Mouse (Mus musculus): Measurements from ENCODE around the gene Angptl4.

DNA sequence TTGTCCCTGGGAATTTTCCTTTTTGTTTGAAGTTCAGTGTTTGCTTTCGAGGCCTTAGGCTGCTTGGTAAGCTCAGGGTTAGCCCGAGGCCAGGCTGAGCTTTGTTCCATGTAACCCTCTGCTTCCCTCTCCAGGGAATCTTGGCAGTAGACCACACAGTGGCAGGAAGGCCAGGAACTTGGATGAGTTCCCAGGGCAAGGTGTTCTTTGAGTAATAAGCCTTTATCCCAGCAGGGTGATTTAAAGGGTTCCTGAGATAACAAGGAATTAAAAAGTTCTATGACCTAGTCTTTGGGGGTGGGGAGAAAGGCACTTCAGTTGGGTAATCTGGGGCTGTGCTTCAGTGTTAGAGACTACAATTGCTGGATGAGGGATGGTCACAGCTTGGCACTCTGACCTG is 47.3 kb upstream of the Angptl4 start:
- TF ChIP-seq POLR2A (IDR thresholded peaks at IDR 0.05; ENCODE audit: extremely low read depth, insufficient read depth, low read length), result no peak
- TF ChIP-seq CTCF (IDR thresholded peaks at IDR 0.05; ENCODE audit: extremely low read depth, insufficient read depth, low read length), result no peak
